Mouse (Mus musculus) cortical plate, adult 2 months (tissue): ENCODE measurements around the gene Gtf2e1.

Source experiments
- CTCF ChIP-seq: fragments of 200-500 bp; IDR thresholded peaks from 2 replicates; pipeline ENCODE4 v1.5.1; 2011; ENCODE audit warnings: mild to moderate bottlenecking, control low read depth, low read length; ENCODE audit not compliant: insufficient read depth; ENCODE audit errors: extremely low read depth
- POLR2A ChIP-seq: fragments of 200-500 bp; IDR thresholded peaks from 2 replicates; pipeline ENCODE4 v1.6.1; 2011; ENCODE audit warnings: mild to moderate bottlenecking, low read length, control low read depth; ENCODE audit not compliant: insufficient read depth; ENCODE audit errors: extremely low read depth

GRCm38 (mm10) chr16:37463981-37464380 lies 75.6 kb downstream of the Gtf2e1 start:
- no peak for TF ChIP-seq POLR2A
- TF ChIP-seq CTCF: no peak
